Mouse (Mus musculus) lung, embryonic 16.5 days (tissue): ENCODE data around the gene Trp73. TPM values are rescaled to one million over a fixed set of nuclear protein-coding genes. Genes with fewer than 3 reads are reported as not detected.
A peak's percentile ranks its signal among the peaks of the same experiment; 100 is the strongest.

Experiments
- ATAC-seq: fragments of 200-750 bp; cut with Nextera tagmentation; 2 replicates; pipeline ENCODE4 v1.8.0; 2017; ENCODE audit warnings: low read depth, mild to moderate bottlenecking, moderate library complexity
- H3K27ac ChIP-seq: fragments of 300-500 bp; sonication (generic); 2 replicates; pipeline ENCODE4 v1.5.1; 2014; ENCODE audit warnings: mild to moderate bottlenecking, control low read depth, low read length
- H3K27me3 ChIP-seq: fragments of 300-500 bp; sonication (generic); 2 replicates; pipeline ENCODE4 v1.6.1; 2014; ENCODE audit warnings: low read depth, low read length, mixed read lengths; ENCODE audit not compliant: control insufficient read depth, insufficient read depth
- H3K36me3 ChIP-seq: fragments of 300-500 bp; sonication (generic); 2 replicates; pipeline ENCODE4 v1.6.1; 2014; ENCODE audit warnings: low read length; ENCODE audit not compliant: control insufficient read depth, insufficient read depth
- H3K4me1 ChIP-seq: fragments of 300-500 bp; sonication (generic); replicated peaks from 2 replicates; pipeline ENCODE4 v1.6.1; 2014; ENCODE audit warnings: low read length, mixed read lengths; ENCODE audit not compliant: control insufficient read depth, insufficient read depth
- H3K4me2 ChIP-seq: fragments of 300-500 bp; sonication (generic); 2 replicates; pipeline ENCODE4 v1.6.1; 2014; ENCODE audit warnings: low read depth, low read length, control low read depth
- H3K4me3 ChIP-seq: fragments of 300-500 bp; sonication (generic); 2 replicates; pipeline ENCODE4 v1.5.1; 2014; ENCODE audit warnings: mild to moderate bottlenecking, low read length, control low read depth
- H3K9ac ChIP-seq: fragments of 300-500 bp; sonication (generic); 2 replicates; pipeline ENCODE4 v1.6.1; 2014; ENCODE audit warnings: low read length, control low read depth
- H3K9me3 ChIP-seq: fragments of 300-500 bp; sonication (generic); 2 replicates; pipeline ENCODE4 v1.6.1; 2016; ENCODE audit warnings: low read length; ENCODE audit not compliant: control insufficient read depth
- WGBS: fragments of 180-500 bp; shearing (Covaris S2); extraction: QIAGEN DNeasy Blood & Tissue Kit; methylation state at CpG from one replicate; pipeline ENCODE4 v1.1.7; 2014; 5-methylcytosine and 5-hydroxymethylcytosine counted together
- polyA plus RNA-seq: library from polyadenylated mRNA; unstranded; fragments of >200 nt; fragmentation: Nextera tagmentation; extraction: Ambion mirVana; gene quantifications from 2 replicates; pipeline ENCODE4 v1.2.1, GENCODE M21; 2015

The Trp73 gene
- polyA plus RNA-seq, 1 experiment from 2014 or later: 3.4 TPM

DNA sequence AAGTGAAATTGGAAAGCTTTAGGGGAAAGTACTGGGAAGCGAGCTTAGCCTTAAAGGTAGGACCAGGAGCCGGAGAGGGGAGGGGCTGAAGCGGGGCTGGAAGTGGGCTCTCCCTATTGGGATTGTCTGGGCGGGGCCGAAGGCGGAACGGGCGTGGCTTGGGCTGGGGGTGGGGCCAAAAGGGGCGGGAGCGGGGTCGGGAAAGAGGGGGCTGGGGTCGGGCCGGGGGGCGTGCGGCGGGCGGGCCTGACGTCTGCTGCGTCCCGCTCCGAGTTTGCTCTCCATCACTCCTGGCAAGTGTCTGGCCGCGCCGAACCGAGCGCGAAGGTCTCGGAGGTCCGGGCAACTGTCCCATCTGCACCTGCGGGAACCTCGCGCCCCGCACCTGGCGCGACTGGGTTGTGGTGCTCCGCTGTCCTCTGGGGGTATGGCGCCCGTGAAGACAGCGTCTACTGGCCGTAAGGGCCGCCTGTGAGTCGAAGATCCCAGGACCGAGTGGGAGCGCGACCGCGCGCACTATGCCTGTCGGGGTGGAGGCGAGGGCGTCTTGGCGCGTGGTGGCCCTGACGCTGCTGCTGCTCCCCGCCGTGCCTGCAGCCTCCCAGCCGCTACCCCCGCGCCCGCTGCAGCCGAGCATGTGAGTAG, 30.6 kb upstream of the Trp73 start, which contains the start of gene Megf6:
TSS of gene Megf6 (plus strand) at position 225 of the 645 bp plus-strand sequence.
- Histone ChIP-seq H3K4me1 (peaks cover 10% of the 10 kb centered on the region), H3K9me3 (no peaks in the 10 kb centered on the region), H3K27ac (no peak within 1 kb of the TSS), H3K27me3 (peaks cover 44% of the 10 kb centered on the region), H3K36me3 (no peaks in the 10 kb centered on the region), H3K4me3 (peak within 1 kb of the TSS; percentile 47), H3K9ac (peak within 1 kb of the TSS; percentile 59), H3K4me2 (peak within 1 kb of the TSS; percentile 68)
- WGBS: under 1% methylated on average over 42 of the region's 61 CpGs
- peak; percentile 71 for ATAC-seq

GRCm38 (mm10) chr4:154170021-154170420, 30.0 kb upstream of the Trp73 start:
- Histone ChIP-seq H3K27me3 (peaks cover 44% of the 10 kb centered on the region), H3K4me2 (peak overlapping the region; percentile 68), H3K36me3 (no peaks in the 10 kb centered on the region), H3K27ac (no peak overlapping the region), H3K4me1 (peaks cover 10% of the 10 kb centered on the region), H3K9ac (peak overlapping the region; percentile 43), H3K9me3 (no peaks in the 10 kb centered on the region), H3K4me3 (peak overlapping the region; percentile 47)
- WGBS: under 1% methylated on average over 15 of the region's 15 CpGs
- 0 out of 2 replicates have a peak, but pooled peaks have one; percentile 3 for ATAC-seq

DNA sequence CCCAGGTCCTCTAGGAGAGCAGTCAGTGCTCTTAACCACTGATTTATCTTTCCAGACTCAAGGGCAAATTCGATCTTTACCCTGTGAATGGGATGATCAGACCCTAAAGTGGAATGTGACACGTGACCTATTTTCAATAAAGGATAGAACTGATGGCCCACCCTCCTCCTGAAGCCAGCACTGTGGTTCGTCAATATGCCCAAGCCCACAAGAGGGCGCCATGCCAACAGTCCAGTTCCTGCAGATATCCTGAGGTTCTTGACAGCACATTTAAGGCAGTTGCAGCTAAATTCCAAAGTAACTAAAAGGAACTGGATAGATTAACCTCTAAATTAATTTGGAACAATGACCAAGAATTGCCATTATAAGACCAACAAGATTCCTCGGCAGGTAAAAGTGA, 27.0 kb upstream of the Trp73 start:
- Histone ChIP-seq H3K27me3 (peaks cover 35% of the 10 kb centered on the region), H3K4me1 (peaks cover 10% of the 10 kb centered on the region), H3K4me2 (no peak overlapping the region), H3K36me3 (no peaks in the 10 kb centered on the region), H3K4me3 (no peak overlapping the region), H3K9ac (no peak overlapping the region), H3K9me3 (no peaks in the 10 kb centered on the region), H3K27ac (no peak overlapping the region)
- WGBS: 16% methylated on average over 5 of the region's 5 CpGs
- no peak for ATAC-seq

DNA sequence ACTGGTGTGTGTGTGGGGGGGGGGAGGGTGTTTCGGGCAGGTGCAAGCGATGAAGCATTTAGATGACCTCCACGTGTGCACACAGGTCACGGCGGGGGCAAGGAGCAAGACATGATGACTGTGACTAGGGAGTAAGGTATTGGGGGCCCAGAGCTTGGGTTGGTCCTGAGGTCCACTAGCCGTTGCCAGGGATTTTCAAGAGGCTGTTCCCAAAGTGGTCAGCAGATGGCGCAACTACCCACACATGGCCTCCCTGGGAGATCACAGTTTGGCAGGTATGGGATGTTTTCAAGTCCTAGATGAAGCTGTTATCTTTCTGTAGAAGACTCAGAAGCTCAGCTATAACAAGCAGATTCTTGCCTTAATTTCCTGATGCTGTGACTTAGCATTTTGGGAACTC, 23.3 kb upstream of the Trp73 start:
- H3K9ac ChIP-seq: no peak overlapping the region
- 15% methylated on average over 7 of the region's 7 CpGs for WGBS

GRCm38 (mm10) chr4:154160538-154161390, 20.8 kb upstream of the Trp73 start, which contains the start of gene Tprgl:
Gene Tprgl (minus strand): TSS chr4:154160666.
- no peaks in the 10 kb centered on the region for H3K27me3 ChIP-seq
- no peaks in the 10 kb centered on the region for H3K9me3 ChIP-seq
- H3K4me3 ChIP-seq: peak within 1 kb of the TSS; percentile 97
- peaks cover 26% of the 10 kb centered on the region for H3K36me3 ChIP-seq
- H3K4me1 ChIP-seq: peaks cover 14% of the 10 kb centered on the region
- H3K4me2 ChIP-seq: peak within 1 kb of the TSS; percentile 87
- peak within 1 kb of the TSS; percentile 82 for H3K27ac ChIP-seq
- ATAC-seq: peak; percentile 98
- WGBS: under 1% methylated on average over 51 of the region's 75 CpGs
- peak within 1 kb of the TSS; percentile 88 for H3K9ac ChIP-seq

More for the DNA sequence above, 23.3 kb upstream of the Trp73 start:
- H3K27ac ChIP-seq: no peak overlapping the region
- H3K4me3 ChIP-seq: no peak overlapping the region
- peaks cover 14% of the 10 kb centered on the region for H3K4me1 ChIP-seq
- H3K9me3 ChIP-seq: no peaks in the 10 kb centered on the region
- H3K36me3 ChIP-seq: peaks cover 4% of the 10 kb centered on the region
- no peak for ATAC-seq
- no peaks in the 10 kb centered on the region; the same call in 1 of the 2 replicates for H3K27me3 ChIP-seq
- no peak overlapping the region for H3K4me2 ChIP-seq

DNA sequence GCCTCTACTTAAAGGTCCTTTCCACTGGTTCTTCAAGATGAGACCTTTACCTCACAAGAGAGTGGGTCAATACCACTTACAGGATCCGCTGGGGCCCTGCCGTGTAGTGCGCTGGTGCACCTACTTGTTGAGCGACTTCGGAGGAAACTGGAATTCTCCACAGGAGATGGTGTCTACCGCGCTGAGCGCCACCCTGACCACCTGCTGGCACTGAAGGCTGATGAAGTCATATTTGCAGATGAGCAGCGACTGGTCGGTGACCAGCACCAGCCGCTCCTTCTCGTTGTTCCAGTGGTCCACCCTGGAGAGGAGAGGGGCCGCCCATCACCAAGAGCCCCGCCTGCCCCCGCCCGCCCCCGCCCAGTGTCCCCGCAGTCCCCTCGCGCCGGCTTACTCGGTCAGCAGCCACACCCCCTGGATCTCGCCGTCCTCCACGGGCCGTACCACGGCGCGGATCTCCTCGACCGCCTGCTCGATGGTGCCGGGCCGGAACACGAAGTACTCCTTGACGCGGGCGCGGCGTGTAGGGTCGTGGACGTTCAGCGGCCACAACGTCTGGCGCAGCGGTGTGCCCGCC, 20.0 kb upstream of the Trp73 start:
- H3K9me3 ChIP-seq: no peaks in the 10 kb centered on the region
- peak overlapping the region; percentile 82 for H3K27ac ChIP-seq
- peak overlapping the region; percentile 83 for H3K4me2 ChIP-seq
- WGBS: 1% methylated on average over 41 of the region's 47 CpGs
- peaks cover 27% of the 10 kb centered on the region for H3K36me3 ChIP-seq
- peaks cover 14% of the 10 kb centered on the region for H3K4me1 ChIP-seq
- H3K9ac ChIP-seq: peak overlapping the region; percentile 86
- peak; percentile 55 for ATAC-seq
- peak overlapping the region; percentile 97 for H3K4me3 ChIP-seq
- H3K27me3 ChIP-seq: no peaks in the 10 kb centered on the region

DNA sequence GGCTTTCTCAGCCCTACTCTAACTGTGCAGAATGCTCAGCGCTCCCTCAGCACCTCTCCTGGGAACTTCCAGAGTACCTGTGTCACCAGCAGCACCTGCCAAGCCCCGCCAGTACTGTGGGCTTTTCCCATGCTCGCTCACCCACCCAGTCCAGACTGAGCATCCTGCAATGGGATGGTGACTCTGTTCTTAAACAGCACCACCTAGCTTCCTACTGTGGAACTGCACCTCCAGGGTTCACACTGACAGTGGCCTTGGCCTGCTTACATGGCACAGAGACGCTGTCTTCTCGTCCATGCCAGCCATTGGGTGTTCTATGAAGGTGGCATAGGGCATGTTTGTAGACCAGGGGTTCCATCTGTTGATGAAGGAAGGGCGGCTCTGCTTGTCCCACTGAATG, 19.0 kb upstream of the Trp73 start:
- WGBS: 13% methylated on average over 6 of the region's 6 CpGs
- ATAC-seq: peak; percentile 21
- H3K4me1 ChIP-seq: peaks cover 14% of the 10 kb centered on the region
- H3K9me3 ChIP-seq: no peaks in the 10 kb centered on the region
- no peak overlapping the region for H3K9ac ChIP-seq
- no peaks in the 10 kb centered on the region for H3K27me3 ChIP-seq
- no peak overlapping the region for H3K4me3 ChIP-seq
- H3K36me3 ChIP-seq: peaks cover 29% of the 10 kb centered on the region
- no peak overlapping the region for H3K4me2 ChIP-seq
- H3K27ac ChIP-seq: no peak overlapping the region

- no peak for ATAC-seq
- Histone ChIP-seq H3K4me3 (no peak overlapping the region), H3K9ac (no peak overlapping the region), H3K9me3 (no peaks in the 10 kb centered on the region), H3K36me3 (peaks cover 29% of the 10 kb centered on the region), H3K4me2 (no peak overlapping the region), H3K27ac (no peak overlapping the region), H3K27me3 (no peaks in the 10 kb centered on the region), H3K4me1 (peaks cover 14% of the 10 kb centered on the region)
- 88% methylated on average over 14 of the region's 14 CpGs for WGBS
Observed at GRCm38 (mm10) chr4:154157970-154158662, 18.1 kb upstream of the Trp73 start.
